Mouse (Mus musculus) skeletal muscle tissue, adult 2 months (tissue): ENCODE measurements around the gene Itpk1.

Experiments
- DNase-seq: peaks from one replicate; pipeline ENCODE4 v3.0.0-alpha.2; 2012; ENCODE audit warnings: low read depth, low spot score

Itpk1 gene

DNA sequence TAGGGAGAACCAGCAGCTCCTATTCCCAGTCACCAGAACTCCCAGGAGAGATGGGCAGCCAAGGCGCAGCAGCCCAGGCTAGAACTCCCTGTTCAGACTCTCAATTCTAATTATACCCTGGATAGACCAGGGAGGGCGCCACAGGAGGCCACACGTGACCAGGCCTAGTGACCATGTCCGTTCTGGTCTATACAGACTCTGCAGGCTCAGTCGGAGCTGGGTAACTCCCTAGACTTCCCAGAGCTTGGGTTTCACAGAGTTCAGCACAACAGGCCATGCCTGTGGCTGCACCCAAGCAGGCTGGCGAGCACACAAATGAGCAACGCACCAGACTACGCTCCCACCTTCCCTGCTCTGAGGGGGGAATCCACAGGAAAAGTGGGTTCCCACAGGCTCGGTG is 110.1 kb downstream of the Itpk1 start:
- DNase-seq, result peak; percentile 36

DNA sequence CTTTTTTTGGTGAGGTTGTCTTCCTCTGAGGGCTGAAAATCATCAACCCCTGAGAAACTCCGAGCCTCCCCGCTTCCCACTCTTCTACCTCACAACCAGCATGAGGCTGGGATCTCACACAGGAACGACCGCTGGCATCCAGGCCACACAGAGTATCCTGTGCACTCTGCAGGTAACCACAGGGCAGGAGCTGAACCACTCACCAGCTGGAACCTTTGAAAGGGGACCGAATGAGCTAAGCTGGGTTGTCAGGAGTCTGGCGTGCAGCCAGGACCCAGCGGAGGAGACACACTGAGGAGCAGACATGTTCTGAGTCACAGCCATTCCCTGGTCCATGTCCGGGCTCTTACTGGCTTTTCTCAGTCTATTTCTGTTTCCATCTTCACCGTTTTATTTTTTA is 111.0 kb downstream of the Itpk1 start:
- peak; percentile 22 for DNase-seq

DNA sequence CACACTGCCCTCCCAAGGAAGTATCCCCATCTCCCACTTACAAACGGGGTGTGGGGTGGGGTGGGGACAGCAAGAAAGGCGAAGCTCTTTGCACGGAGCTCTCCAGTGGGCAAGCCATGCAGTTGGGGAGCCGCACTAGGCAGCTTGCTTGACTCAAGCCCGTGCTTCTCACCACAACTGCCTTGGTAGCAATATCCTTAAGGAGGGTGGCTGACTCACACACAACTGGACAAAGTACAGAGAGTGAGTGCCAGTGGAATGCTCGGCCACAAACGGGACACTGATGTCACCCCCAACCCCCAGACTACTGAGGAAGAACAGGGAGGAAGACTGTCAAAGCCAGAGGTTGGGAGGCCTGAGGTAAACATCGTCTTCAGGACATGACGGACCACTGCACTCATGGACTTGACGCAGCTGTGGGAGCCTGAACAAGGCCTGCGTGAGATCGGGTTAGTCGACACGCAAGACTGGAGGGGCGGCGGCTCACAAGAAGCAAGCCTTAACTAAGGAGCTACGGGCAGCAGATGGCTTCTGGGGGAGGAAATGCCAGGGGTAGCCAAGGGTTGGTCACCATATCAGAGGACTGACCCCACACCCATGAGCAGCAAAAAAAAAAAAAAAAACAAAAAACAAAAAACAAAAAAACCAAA is 113.9 kb downstream of the Itpk1 start:
- no peak for DNase-seq

DNA sequence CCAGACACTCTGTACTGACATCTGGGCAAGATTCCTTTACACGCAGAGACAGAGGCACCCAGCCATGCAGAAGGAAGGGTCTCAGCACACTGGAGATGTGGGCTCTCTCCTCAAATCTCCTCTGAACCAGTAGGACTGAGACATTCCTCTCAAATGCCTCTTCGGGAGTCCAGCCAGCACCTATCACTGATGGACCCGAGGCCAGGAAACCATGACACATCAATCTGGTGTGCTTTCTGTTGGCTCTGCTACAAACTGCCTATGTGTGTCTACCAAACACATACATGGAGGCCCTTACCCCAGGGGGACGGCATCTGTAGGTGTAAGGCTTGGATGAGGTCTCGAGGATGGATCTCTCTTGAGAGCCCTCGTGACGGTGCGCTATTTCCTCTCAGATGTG is 117.6 kb downstream of the Itpk1 start:
- no peak for DNase-seq

DNA sequence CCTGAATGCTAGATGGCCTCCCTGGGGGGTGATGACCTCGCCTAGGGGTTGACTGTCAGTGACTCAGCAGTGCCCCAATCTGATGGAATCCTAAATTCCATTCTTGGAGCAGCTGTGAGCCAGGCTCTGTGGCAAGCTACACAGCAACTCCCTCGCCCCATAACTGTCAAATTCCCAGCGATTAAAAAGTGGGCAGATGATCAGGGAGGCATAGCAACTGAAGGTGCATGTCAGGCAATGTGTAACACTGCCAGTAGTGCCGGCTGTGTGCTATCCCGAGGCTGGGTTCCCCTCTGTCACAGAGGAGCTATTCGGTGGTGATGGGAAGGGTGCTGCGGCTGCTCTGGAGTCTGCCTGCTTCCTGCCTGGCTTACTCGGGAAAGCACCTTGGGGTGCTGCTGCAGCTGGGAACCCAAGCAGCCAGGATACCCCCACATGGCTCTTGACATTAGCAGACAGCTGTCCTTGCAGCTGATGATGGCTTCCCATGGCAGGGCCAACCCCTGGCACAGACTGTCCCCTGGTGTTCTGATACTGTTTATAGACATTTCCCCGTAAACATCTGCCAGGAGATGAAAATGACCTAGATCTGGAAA is 118.3 kb downstream of the Itpk1 start:
- peak; percentile 91 for DNase-seq

DNA sequence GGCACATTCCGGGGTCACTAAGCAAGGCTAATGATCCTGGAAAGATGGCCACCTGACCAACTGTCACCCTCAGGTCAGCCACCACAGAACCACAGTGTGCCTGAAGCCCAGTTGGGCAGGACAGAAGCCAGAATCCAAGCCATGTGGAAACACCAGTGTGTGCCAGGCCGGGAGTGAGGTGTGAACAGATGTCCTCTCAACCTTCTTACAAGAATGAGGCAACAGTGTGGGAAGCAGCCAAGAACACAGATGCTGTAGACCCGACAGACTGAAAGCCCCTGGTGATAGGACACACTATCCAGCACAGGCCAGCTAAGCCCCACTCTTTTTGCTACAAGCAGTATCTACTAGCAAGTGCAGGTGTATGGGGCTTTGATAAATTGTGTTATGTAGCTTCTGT is 119.3 kb downstream of the Itpk1 start:
- DNase-seq, result peak; percentile 73

DNA sequence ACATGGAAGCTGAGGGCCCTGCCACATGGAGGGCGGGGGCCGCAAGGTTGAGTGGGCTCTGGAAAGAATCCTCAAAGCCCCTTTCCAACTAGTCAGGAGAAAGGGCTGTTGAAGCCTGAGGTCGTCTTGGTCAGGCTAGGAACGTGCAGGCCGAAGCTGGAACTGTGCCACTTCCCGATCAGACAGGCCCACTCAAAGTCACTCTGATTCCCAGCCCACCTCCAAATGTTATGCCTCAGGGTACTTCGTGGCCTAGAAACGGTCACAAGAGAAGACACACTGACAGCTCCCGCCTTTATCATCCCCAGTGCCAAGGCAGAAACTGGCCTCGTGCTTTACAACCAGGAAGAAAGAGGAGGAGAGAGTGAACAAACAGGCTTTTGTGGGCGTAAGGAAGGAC is 122.3 kb downstream of the Itpk1 start:
- DNase-seq, result no peak

DNA sequence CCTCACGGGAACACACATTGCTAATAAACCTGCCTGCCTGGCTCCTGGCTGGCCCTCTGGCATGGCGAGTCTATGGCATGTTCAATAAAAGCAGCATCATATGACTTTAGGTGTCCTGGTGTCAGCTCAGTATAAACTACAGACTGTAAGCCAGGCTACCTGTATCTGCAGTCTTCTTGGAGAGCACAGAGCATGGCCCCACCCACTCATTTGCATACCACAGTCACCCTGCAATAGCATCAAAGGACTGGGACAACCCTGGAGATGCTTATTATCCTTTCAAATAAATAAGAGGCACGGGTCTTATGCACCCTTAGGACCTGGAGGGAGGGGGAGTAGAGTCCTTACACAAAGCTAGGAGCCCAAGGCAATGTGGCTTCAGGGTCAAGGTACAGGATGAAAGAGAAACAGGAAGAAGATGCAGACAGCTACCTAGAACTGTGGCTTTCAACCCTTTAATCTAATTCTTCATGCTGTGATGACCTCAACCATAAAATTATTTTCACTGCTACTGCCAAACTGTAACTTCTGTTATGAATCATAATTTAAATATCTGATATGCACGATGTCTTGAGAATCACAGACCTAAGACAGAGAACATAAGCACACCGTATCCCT is 123.0 kb downstream of the Itpk1 start:
- DNase-seq, result no peak

DNA sequence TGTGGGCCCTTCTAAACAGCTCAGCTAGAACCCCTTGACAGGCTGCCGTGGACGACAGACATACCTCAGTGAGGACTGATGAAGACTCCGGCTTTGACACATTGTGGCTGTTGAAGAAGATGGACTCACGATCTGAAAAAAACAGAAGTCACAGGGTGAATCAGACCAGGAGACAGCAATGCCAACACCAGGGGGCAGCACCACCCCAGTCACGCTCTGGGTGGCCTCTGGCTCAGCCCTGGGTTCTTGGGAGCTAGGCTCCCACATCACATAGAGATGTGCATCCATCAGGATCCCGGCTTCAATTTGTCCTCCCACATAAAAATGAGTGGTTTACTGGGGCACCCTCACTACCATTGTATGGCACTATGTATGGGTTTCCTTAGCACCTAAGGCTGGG is 125.7 kb downstream of the Itpk1 start:
- peak; percentile 32 for DNase-seq

DNA sequence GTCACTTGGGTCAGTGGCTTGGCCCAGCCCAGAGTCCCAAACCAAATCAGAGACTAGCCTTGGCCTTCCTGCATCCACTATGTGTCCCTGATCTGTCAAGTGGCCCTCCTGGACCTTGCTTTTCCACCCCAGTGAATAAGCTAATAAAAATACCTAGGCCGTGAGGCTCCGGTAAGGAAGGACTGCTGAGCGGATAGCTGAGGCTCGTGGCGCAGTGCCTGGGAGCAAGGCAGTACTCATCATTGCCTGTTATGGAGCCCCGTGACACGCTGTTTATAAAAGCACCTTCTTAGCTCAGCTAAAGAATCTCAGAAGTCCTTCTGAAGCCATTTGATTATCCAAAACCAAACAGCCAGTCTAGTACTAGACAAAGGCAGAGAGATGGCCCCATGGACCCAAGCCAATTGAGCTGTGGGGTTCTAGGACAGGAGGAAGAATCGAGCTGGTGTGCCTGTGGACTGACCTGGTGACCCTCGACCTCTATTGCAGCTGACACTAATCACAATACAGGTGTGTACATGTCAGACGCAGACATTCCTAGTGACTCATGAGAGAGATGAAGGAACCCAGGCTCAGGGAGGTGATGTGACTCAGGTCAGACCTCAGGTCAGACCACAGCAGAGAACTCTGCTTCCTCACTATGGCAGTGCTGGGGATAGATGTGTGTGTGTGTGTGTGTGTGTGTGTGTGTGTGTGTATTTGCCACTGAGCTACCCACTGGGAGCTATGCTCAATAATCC is 127.9 kb downstream of the Itpk1 start:
- no peak for DNase-seq

DNA sequence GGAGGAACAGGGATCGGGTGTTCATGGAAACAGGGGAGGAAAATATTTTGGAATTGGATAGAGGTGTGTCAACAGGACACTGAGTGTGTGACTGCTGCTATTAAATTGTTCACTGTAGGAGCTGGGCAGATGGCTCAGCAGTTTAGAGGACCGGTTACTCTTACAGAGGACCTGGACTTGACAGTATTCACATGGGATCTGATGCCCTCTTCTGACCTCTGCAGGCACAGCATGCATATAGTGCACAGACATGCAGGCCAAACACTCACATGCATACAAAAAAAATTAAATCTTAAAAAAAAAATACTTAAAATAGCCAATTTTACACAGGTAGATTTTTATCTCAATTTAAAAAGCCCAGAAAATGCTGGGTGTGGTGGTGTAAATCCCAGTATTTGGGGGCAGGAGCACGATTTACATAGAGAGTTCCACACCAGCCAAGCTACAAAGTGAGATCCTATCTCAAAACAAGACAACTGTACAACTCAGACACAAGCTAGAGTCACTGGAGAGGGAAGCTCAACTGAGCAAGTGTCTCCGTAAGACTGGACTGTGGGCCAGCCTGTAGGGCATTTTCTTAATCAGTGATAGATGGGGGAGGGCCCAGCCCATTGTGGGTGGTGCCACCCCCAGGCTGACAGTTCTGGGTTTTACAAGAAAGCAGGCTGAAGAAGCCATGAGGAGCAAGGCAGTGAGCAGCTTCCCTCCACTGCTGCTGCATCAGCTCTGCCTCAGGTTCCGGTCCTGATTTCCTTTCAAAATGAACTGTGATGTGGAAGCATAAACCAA is 129.0 kb downstream of the Itpk1 start:
- DNase-seq, result no peak

DNA sequence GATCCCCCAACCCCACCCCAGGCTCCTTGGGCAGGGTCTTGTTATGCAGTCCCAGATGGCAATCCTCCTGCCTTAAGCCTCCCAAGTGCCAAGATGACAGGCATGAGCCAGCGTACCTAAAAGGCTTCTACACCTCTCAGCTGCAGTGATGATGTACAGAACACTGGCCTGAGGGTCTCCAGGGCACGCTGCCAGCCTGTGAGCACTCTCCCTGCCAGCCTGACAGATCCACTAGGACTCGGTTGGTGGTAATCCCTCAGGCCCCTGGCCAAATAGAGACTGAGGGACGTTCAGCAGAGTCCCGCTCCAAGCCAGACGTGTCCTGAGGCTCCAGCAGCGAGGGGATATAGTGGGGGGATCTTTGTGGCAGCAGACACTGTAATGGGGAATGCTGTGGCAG is 131.7 kb downstream of the Itpk1 start:
- no peak for DNase-seq

DNA sequence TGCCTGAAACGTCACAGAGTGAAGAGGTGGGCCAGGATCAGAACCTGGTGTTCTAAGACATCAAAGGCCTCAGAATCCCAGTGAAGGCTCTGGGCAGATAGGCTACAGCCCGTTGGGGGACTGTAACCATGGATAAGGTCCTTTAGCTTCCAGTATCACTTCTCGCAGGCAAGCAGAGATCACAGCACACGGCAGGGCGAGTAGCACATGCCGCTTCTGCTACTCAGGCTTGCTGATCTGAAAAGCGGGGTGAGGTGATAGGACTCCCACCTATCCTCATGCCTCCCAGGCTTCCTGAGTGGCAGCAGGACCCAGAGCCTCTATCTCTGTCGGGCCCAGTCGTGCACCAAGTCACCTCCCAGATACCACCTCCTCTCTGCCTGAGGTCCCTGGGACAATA is 133.1 kb downstream of the Itpk1 start:
- no peak for DNase-seq

DNA sequence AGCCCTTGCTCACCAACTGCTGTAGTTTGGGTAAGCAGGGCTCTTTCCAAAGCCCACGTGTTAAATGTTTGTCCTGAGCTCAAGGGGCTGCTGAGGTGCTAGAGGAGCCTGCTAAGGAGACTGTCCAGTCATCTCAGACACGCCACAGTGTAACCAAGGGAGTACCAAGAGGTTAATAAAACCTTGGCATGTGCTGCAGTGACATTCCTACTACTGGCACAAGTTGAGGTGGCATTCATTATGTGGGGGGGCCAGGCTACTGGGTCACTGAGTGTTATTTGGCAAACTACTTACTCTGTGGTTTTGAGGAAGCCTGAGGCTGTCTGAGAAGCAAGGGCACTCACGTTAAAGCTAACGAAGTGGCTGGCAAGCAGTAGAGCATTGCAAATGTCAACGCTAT is 134.0 kb downstream of the Itpk1 start:
- DNase-seq, result no peak

DNA sequence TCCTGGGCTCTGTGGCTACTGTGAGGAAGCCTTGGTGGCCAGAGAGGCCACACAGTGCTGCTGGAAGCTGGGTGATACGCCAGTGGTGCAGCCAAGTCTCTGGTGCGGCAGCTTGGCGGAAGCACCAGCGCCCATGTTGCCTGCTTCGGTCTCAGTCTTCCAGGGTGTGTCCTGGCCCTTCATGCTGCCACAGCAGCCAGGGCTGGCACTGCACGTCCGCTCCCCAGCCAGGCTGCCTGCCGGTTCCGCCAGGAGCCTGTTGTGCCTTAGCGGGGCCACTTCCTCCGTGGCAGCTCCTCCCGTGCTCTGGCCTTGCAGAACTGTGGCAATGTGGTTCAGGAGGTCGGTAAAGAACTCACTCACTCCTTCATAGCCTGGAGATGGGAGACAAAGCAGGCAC is 134.6 kb downstream of the Itpk1 start:
- DNase-seq, result no peak

DNA sequence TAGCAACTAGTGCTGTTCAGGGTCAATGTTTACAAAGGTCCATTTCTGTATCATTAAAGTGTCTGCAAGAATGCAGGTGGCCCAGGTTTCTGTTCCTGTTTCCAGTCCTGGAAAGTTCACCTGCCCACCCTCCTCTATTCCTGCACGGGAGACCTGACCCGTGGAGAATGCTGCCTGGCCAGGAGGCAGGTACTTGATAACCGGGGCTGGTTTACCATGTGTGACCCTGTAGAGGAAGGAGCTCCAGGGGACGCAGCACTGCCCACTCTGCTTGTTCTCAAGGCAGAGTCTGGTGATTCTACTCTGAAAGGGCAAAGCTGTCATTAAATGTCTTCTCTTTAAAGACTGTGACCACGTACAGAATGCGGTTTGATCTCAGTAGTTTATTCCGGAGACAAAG is 136.5 kb downstream of the Itpk1 start:
- DNase-seq, result no peak

DNA sequence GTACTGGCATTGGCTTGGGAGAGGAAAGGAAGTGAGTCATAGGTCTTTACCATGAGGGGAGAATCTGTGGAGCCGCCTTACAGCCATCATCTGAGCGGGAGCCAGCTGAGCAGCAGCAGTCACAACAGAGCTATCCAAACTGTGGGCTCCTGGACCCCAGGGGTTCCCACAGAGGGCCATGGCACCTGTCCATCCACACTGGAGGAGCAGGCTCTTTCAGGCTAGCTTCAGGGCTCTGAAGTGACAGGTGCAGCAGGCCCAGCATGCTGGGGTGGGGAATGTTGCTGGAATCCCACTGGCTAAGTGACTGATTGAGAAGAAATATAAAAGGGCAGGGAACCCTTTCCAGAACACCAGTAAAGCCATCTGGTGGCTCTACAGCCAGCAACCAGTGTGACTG is 137.8 kb downstream of the Itpk1 start:
- DNase-seq, result no peak

DNA sequence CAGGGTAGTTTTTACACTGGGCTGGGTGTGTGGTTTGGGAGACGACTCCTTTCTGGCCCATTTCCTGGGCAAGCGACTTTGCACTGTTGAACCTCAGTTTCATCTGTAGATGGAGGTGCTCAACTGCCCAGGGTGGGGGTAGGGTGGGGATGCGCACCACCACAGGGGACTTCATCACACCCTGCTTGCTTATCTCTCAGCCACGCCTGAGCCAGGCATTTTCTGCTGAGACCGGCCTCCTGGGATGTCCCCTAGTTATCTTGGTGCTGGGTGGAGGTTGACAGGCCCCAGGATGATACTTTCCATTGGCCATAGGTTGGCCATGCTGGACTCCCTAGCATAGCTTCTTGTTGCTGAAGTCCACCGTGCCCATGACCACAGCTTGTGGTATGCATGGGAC is 139.6 kb downstream of the Itpk1 start:
- no peak for DNase-seq

DNA sequence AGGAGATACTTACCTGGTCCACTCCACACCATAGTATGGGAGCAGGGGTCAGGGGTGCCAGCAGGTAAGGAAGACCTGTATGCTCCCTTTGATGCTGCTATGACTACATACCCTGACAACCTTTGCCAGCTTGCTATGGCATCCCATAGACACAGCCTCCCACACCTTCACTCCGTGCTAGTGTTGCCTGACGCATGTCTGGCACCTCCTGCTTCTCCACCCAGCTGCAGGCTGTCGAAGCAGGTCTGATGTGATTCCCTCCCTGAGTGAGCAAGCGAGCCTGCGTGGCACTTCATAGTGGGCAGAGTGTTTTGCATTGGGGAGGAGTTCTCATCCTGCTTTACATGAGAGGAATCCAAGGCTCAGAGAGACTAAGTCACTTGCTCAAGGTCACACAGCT is 147.4 kb downstream of the Itpk1 start:
- DNase-seq, result no peak

DNA sequence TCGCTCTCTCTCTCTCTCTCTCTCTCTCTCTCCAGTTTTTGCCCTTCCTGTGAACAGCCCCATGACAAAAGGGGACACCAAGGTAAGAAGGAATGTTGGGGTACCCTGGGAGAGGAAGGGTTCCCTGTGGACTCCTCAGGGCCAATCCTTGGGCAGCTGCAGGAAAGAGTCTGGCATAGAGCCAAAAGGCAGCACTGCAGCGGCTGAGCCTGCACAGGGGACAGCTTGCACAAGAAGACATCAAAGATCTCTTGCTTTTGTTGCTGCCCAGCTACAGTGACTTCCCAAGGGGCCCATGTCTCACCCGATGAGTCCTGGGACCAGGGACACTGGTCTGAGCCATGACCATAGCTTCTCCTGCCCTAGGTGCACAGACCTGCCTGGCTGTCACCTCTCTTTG is 148.9 kb downstream of the Itpk1 start:
- DNase-seq, result no peak

DNA sequence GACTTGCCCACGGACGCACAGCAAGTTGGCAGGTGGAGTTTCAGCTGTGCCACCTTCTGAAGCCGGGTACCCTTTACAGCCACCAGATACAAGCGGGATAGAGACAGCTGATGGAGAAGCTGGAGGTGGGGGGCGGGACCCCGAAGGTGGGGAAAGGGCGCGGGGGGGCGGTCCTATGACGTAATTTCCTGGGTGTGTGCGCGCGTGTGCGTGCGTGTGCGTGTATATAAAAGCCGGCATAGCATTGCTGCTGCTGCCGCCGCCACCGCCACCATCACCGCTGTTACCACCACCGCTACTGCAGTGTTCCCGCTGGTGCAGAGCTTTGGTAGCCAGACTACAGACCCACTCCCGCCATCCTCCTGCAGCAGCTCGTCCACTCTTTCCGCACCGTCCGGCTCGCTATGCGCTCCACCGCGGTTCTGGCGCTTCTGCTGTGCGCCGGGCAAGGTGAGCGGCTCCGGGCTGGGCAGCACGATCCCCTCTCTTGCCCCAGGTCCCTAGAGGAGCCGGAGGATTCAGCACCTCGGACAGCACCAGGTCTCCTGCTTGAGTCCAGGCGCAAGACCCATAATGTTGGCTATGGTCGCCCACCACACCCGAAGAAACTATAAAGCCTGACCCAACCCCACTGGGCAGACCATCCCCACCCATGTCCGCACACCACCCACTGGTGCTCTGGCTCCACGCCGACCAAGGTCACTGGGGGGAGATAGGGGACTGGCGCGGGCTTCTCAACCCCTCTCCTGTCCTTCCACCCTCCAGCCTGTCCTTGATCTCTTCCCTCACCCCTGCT is 149.8 kb downstream of the Itpk1 start, which contains the start of gene Chga:
Chga (plus strand) TSS at position 249 of the 796 bp plus-strand sequence.
- DNase-seq, result no peak
